Mouse (Mus musculus) CH12.LX (cell line): Measurements from ENCODE around the gene Pld1. TPM values are rescaled to one million over a fixed set of nuclear protein-coding genes. Genes with fewer than 3 reads are reported as not detected.
"Not testable (repeated sequence)": the region's sequence is repeated elsewhere in the genome, so short reads cannot be mapped to it uniquely, and the experiment has no call there.

Source experiments
- DNase-seq: peaks from one replicate; pipeline ENCODE4 v3.0.0-alpha.2; 2013; ENCODE audit errors: extremely low read depth
- H3K27ac ChIP-seq: 2 replicates; pipeline ENCODE4 v1.5.1; 2012; ENCODE audit warnings: low read depth, mild to moderate bottlenecking, control low read depth, moderate library complexity; ENCODE audit not compliant: insufficient read depth
- H3K27me3 ChIP-seq: replicated peaks from 2 replicates; pipeline ENCODE3; 2012; ENCODE audit warnings: inconsistent platforms
- H3K36me3 ChIP-seq, 2 experiments: replicated peaks in 1 of 2; 2 replicates each; pipeline versions ENCODE3 to v1.6.1; 2012; ENCODE audit warnings: inconsistent platforms in 1 of 2, low read length in 1 of 2, mild to moderate bottlenecking in 1 of 2, mixed read lengths in 1 of 2, moderate library complexity in 1 of 2; ENCODE audit not compliant: control insufficient read depth in 1 of 2, insufficient read depth in 1 of 2
- H3K4me1 ChIP-seq, 2 experiments: 2 replicates each; pipeline ENCODE4 v1.6.1; 2012; ENCODE audit warnings: inconsistent platforms in 1 of 2, moderate library complexity in 1 of 2; ENCODE audit not compliant: insufficient read depth in 2 of 2, control insufficient read depth in 1 of 2
- H3K4me2 ChIP-seq: 2 replicates; pipeline ENCODE4 v1.6.1; 2012; ENCODE audit warnings: low read depth, mild to moderate bottlenecking, control low read depth; ENCODE audit not compliant: poor library complexity, insufficient read depth, severe bottlenecking
- H3K4me3 ChIP-seq, 3 experiments: fragments of 150-350 bp in 1 of 3; sonication (generic) in 1 of 3; replicated peaks in 1 of 3; 2 replicates each; pipeline versions ENCODE3 to v1.5.1; 2011 to 2012; ENCODE audit warnings: low read depth in 2 of 3, low read length in 2 of 3, mild to moderate bottlenecking in 2 of 3, moderate library complexity in 2 of 3, control low read depth in 1 of 3, improper control_type of control experiment in 1 of 3, inconsistent platforms in 1 of 3, mixed read lengths in 1 of 3; ENCODE audit not compliant: poor library complexity in 1 of 3
- H3K79me2 ChIP-seq: replicated peaks from 2 replicates; pipeline ENCODE4 v1.6.1; 2012; ENCODE audit warnings: mild to moderate bottlenecking, moderate library complexity; ENCODE audit not compliant: control insufficient read depth, poor library complexity, insufficient read depth, severe bottlenecking; ENCODE audit errors: extremely low read depth
- H3K9ac ChIP-seq: 2 replicates; pipeline ENCODE4 v1.6.1; 2012; ENCODE audit warnings: low read depth, mild to moderate bottlenecking, control low read depth, moderate library complexity; ENCODE audit not compliant: insufficient read depth
- H3K9me3 ChIP-seq: replicated peaks from 2 replicates; pipeline ENCODE3; 2012; ENCODE audit warnings: low read length, inconsistent platforms, mixed read lengths
- BHLHE40 ChIP-seq: IDR thresholded peaks from 2 replicates; pipeline ENCODE4 v1.6.1; 2011; ENCODE audit warnings: mild to moderate bottlenecking, low read depth, low read length, improper control_type of control experiment
- EP300 ChIP-seq: IDR thresholded peaks from 2 replicates; pipeline ENCODE4 v1.6.1; 2011; ENCODE audit warnings: low read length, improper control_type of control experiment
- ETS1 ChIP-seq: conservative IDR thresholded peaks from 2 replicates; pipeline ENCODE4 v1.6.1; 2012; ENCODE audit warnings: low read depth, mild to moderate bottlenecking, inconsistent platforms, low read length, improper control_type of control experiment, moderate library complexity
- GABPA ChIP-seq: IDR thresholded peaks from 2 replicates; pipeline ENCODE4 v1.6.1; 2012; ENCODE audit warnings: low read depth, low read length, improper control_type of control experiment, inconsistent platforms; ENCODE audit not compliant: insufficient replicate concordance
- MAFK ChIP-seq: IDR thresholded peaks from 2 replicates; pipeline ENCODE4 v1.6.1; 2011; ENCODE audit warnings: low read length, improper control_type of control experiment; ENCODE audit not compliant: insufficient replicate concordance
- MEF2A ChIP-seq: IDR thresholded peaks from 2 replicates; pipeline ENCODE4 v1.6.1; 2014; ENCODE audit warnings: low read depth, mild to moderate bottlenecking, inconsistent platforms, low read length, improper control_type of control experiment, borderline replicate concordance
- MXI1 ChIP-seq: IDR thresholded peaks from 2 replicates; pipeline ENCODE4 v1.6.1; 2011; ENCODE audit warnings: mild to moderate bottlenecking, low read depth, low read length, improper control_type of control experiment
- MYC ChIP-seq: IDR thresholded peaks from 2 replicates; pipeline ENCODE4 v1.6.1; 2011; ENCODE audit warnings: low read depth, mild to moderate bottlenecking, improper control_type of control experiment, low read length
- NRF1 ChIP-seq: IDR thresholded peaks from 2 replicates; pipeline ENCODE4 v1.6.1; 2014; ENCODE audit warnings: low read depth, mild to moderate bottlenecking, inconsistent platforms, low read length, improper control_type of control experiment, moderate library complexity
- RCOR1 ChIP-seq: conservative IDR thresholded peaks from 2 replicates; pipeline ENCODE4 v1.6.1; 2012; ENCODE audit warnings: low read depth, mild to moderate bottlenecking, inconsistent platforms, low read length, improper control_type of control experiment
- SMC3 ChIP-seq: IDR thresholded peaks from 2 replicates; pipeline ENCODE4 v1.6.1; 2011; ENCODE audit warnings: low read depth, low read length, improper control_type of control experiment
- UBTF ChIP-seq: IDR thresholded peaks from 2 replicates; pipeline ENCODE4 v1.6.1; 2012; ENCODE audit warnings: low read depth, mild to moderate bottlenecking, inconsistent platforms, low read length, improper control_type of control experiment, moderate library complexity
- USF2 ChIP-seq: conservative IDR thresholded peaks from 2 replicates; pipeline ENCODE4 v1.6.1; 2011; ENCODE audit warnings: low read depth, low read length, improper control_type of control experiment
- ZKSCAN1 ChIP-seq: IDR thresholded peaks from 2 replicates; pipeline ENCODE4 v1.6.1; 2012; ENCODE audit warnings: low read depth, inconsistent platforms, low read length, improper control_type of control experiment, borderline replicate concordance
- dilution Hi-C: fragments of 300-500 bp; cut with MboI; formaldehyde crosslinking; loops from 2 replicates; pipeline ENCODE4 v1.14.3; 2020; ENCODE audit warnings: low sequenced_read_pairs; ENCODE audit not compliant: extremely low pct_unique_long_range_greater_than_20kb, extremely low pct_ligation_motif_present
- in situ Hi-C: fragments of 300-500 bp; cut with MboI; formaldehyde crosslinking; loops from 3 replicates; pipeline ENCODE4 v1.14.3; 2019; ENCODE audit warnings: low sequenced_read_pairs, low pct_ligation_motif_present, low pct_unique_long_range_greater_than_20kb, mixed read lengths
- polyA plus RNA-seq: library from polyadenylated mRNA; unstranded; fragments of >175 nt; gene quantifications from 2 replicates; pipeline ENCODE4 v1.2.1, GENCODE M21; 2012; ENCODE audit warnings: low read depth; ENCODE audit not compliant: insufficient read length
- total RNA-seq, 2 experiments: library from RNA; depleted of rRNA; stranded (reverse); fragments of 300-350 nt in 1 of 2; fragments of >200 nt in 1 of 2; gene quantifications; 2 replicates each; pipeline ENCODE4 v1.2.3; 2012 to 2014

Pld1 gene
- total and polyA plus RNA-seq, 3 experiments, result not detected

GRCm38 (mm10) chr3:27942991-27943390 is 4.5 kb downstream of the Pld1 start:
- peaks cover 72% of the 10 kb centered on the region for H3K9me3 ChIP-seq
- dilution Hi-C loops (no loop called here), in situ Hi-C loops (no loop called here)
- no peaks in the 10 kb centered on the region for H3K36me3 ChIP-seq
- no peak for TF ChIP-seq ETS1
- no peak for TF ChIP-seq MXI1
- no peak for TF ChIP-seq MEF2A
- TF ChIP-seq ZKSCAN1, result no peak
- no peak for TF ChIP-seq USF2
- TF ChIP-seq EP300, result no peak
- no peak for TF ChIP-seq MYC
- no peak for TF ChIP-seq SMC3
- no peak for TF ChIP-seq NRF1
- no peak for TF ChIP-seq UBTF
- no peak for TF ChIP-seq RCOR1
- TF ChIP-seq BHLHE40, result no peak
- no peak for TF ChIP-seq GABPA
- no peak for TF ChIP-seq MAFK
- TF ChIP-seq, all 38 proteins: peak for 0
- Histone ChIP-seq H3K79me2 (no peaks in the 10 kb centered on the region), H3K4me2 (no peak overlapping the region), H3K27me3 (no peaks in the 10 kb centered on the region), H3K27ac (no peak overlapping the region), H3K4me1 (no peaks in the 10 kb centered on the region), H3K9ac (no peak overlapping the region), H3K4me3 (no peak overlapping the region)
- no peak for DNase-seq

- in situ Hi-C loops, dilution Hi-C loops, H3K79me2 ChIP-seq: not testable (repeated sequence)
Observed at GRCm38 (mm10) chr3:27945397-27945796, 6.9 kb downstream of the Pld1 start.

More at GRCm38 (mm10) chr3:27945397-27945796, 6.9 kb downstream of the Pld1 start:
- not testable (repeated sequence) for H3K27ac ChIP-seq, H3K27me3 ChIP-seq, H3K4me1 ChIP-seq, DNase-seq, H3K9ac ChIP-seq, H3K4me3 ChIP-seq, H3K36me3 ChIP-seq, H3K4me2 ChIP-seq
- H3K9me3 ChIP-seq, result peaks cover 66% of the 10 kb centered on the region
